In the genomic region with DNA sequence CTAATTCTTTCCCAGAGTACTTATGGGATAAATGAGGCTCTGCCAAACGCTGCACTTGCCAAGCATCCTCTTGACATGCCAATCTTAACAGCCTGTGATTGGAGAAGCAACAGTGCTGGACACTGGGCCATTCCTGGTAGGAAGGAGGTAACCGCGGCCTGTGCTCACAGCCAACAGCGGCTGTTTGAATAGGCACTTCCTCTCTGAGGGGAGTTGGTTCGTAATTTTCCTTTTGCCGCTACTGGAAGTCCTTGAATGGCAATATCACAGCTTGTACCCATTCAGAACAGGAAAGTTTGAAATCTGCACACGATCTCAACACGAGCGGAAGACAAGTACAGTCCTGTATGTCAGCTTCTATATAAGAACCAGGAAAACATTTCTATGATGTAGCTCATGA, we compare ENCODE assay signal across 9 mouse cellular contexts.
DNase-seq lines count a peak whose midpoint lies in the region; ATAC-seq and TF ChIP-seq lines count a peak whose summit lies in the region.
"Had no signal": no experiment of that assay in that cellular context is flagged by ENCODE, and none has a peak within 500 bp of the region (broad histone marks: within the 10 kb centered on the region; RNA-seq: fewer than 3 reads in every experiment).

No protein-coding gene starts in this region.

- no peaks in the 10 kb centered on the region for H3K9me3 ChIP-seq in hindbrain, postnatal 0 days (ENCODE audit: low read length)
- H3K9me3 ChIP-seq in hindbrain, embryonic 11.5 days (ENCODE audit: control insufficient read depth, low read length): no peaks in the 10 kb centered on the region
- H3K9me3 ChIP-seq in heart, embryonic 10.5 days: no peaks in the 10 kb centered on the region
- H3K9me3 ChIP-seq in lung, embryonic 14.5 days (ENCODE audit: low read depth, low read length): no peaks in the 10 kb centered on the region

- no peak overlapping the region for H3K4me3 ChIP-seq in hindbrain, postnatal 0 days (ENCODE audit: low read length)
- H3K4me3 ChIP-seq in hindbrain, embryonic 11.5 days (ENCODE audit: low read depth, low read length): no peak overlapping the region
- H3K4me3 ChIP-seq in brown adipose tissue, adult 24 weeks (ENCODE audit: insufficient read depth, low read depth, low read length): no peak overlapping the region
- H3K4me3 ChIP-seq in heart, embryonic 10.5 days: no peak overlapping the region
- no peak overlapping the region for H3K4me3 ChIP-seq in lung, embryonic 14.5 days (ENCODE audit: low read depth, low read length)

- no peaks in the 10 kb centered on the region for H3K4me1 ChIP-seq in hindbrain, postnatal 0 days (ENCODE audit: insufficient read depth, low read length)
- H3K4me1 ChIP-seq in hindbrain, embryonic 11.5 days (replicated peaks; ENCODE audit: control insufficient read depth, insufficient read depth, low read length): no peaks in the 10 kb centered on the region
- peaks cover 9% of the 10 kb centered on the region; the same call in 1 of the 2 replicates for H3K4me1 ChIP-seq in brown adipose tissue, adult 24 weeks (ENCODE audit: control insufficient read depth, insufficient read depth, insufficient read length, low read length)
- H3K4me1 ChIP-seq in heart, embryonic 10.5 days: peaks cover 33% of the 10 kb centered on the region
- peaks cover 11% of the 10 kb centered on the region; the same call in 1 of the 2 replicates for H3K4me1 ChIP-seq in lung, embryonic 14.5 days (ENCODE audit: insufficient read depth)

- H3K27ac ChIP-seq in hindbrain, postnatal 0 days: no peak overlapping the region
- no peak overlapping the region for H3K27ac ChIP-seq in hindbrain, embryonic 11.5 days (ENCODE audit: low read depth, low read length)
- H3K27ac ChIP-seq in brown adipose tissue, adult 24 weeks (replicated peaks; ENCODE audit: low read depth, low read length): peak overlapping the region; percentile 84
- H3K27ac ChIP-seq in heart, embryonic 10.5 days: peak overlapping the region; percentile 1; the same call in 1 of the 2 replicates
- peak overlapping the region; percentile 69 for H3K27ac ChIP-seq in lung, embryonic 14.5 days (ENCODE audit: low read depth)

- no peaks in the 10 kb centered on the region for H3K27me3 ChIP-seq in hindbrain, postnatal 0 days (ENCODE audit: insufficient read depth, low read length)
- H3K27me3 ChIP-seq in hindbrain, embryonic 11.5 days (ENCODE audit: control insufficient read depth, insufficient read depth, low read length): no peaks in the 10 kb centered on the region
- H3K27me3 ChIP-seq in heart, embryonic 10.5 days (ENCODE audit: insufficient read depth, poor library complexity, severe bottlenecking): no peaks in the 10 kb centered on the region
- H3K27me3 ChIP-seq in lung, embryonic 14.5 days (ENCODE audit: insufficient read depth, low read length): no peaks in the 10 kb centered on the region

- ATAC-seq in hindbrain, postnatal 0 days: no peak
- no peak for ATAC-seq in hindbrain, embryonic 11.5 days (ENCODE audit: low FRiP score)
- ATAC-seq in lung, embryonic 14.5 days (ENCODE audit: insufficient read depth): no peak
- no peak for ATAC-seq in monocyte, adult 5-6 weeks (replicated peaks; ENCODE audit: insufficient number of reproducible peaks, low FRiP score, low TSS enrichment, poor library complexity, severe bottlenecking)
- ATAC-seq: hindbrain, embryonic 16.5 days had no signal

- no peak overlapping the region for H3K9ac ChIP-seq in hindbrain, postnatal 0 days (replicated peaks; ENCODE audit: low read length)
- no peak overlapping the region for H3K9ac ChIP-seq in hindbrain, embryonic 11.5 days (ENCODE audit: low read depth, low read length)
- H3K9ac ChIP-seq in lung, embryonic 14.5 days: no peak overlapping the region

- WGBS in hindbrain, postnatal 0 days: 64% methylated on average over 9 of the region's 9 CpGs
- WGBS in hindbrain, embryonic 11.5 days: 85% methylated on average over 9 of the region's 9 CpGs
- 55% methylated on average over 9 of the region's 9 CpGs for WGBS in heart, embryonic 10.5 days
- WGBS in lung, embryonic 14.5 days: 63% methylated on average over 9 of the region's 9 CpGs

- TF ChIP-seq CTCF in hindbrain, postnatal 0 days (IDR thresholded peaks at IDR 0.05; ENCODE audit: low read depth): no peak
- no peak for TF ChIP-seq CTCF in lung, embryonic 14.5 days (IDR thresholded peaks at IDR 0.05; ENCODE audit: low read depth)

- peak; percentile 34 for DNase-seq in hindbrain, postnatal 0 days (ENCODE audit: low spot score)
- DNase-seq in hindbrain, embryonic 11.5 days (ENCODE audit: low spot score): no peak
- DNase-seq in heart, embryonic 10.5 days (ENCODE audit: low spot score): no peak
- DNase-seq in lung, embryonic 14.5 days: peak; percentile 52
- no peak for DNase-seq in spleen, adult 18-20 months
- DNase-seq: right cerebral cortex, adult 18-20 months had no signal

- no peak overlapping the region for H3K4me2 ChIP-seq in hindbrain, postnatal 0 days (ENCODE audit: low read depth, low read length)
- no peak overlapping the region for H3K4me2 ChIP-seq in hindbrain, embryonic 11.5 days (replicated peaks; ENCODE audit: low read depth, low read length)
- H3K4me2 ChIP-seq in lung, embryonic 14.5 days: no peak overlapping the region

- no peaks in the 10 kb centered on the region for H3K36me3 ChIP-seq in hindbrain, postnatal 0 days (ENCODE audit: insufficient read depth, low read length)
- H3K36me3 ChIP-seq in hindbrain, embryonic 11.5 days (ENCODE audit: control insufficient read depth, insufficient read depth, low read length): no peaks in the 10 kb centered on the region
- H3K36me3 ChIP-seq in heart, embryonic 10.5 days: no peaks in the 10 kb centered on the region
- H3K36me3 ChIP-seq in lung, embryonic 14.5 days (ENCODE audit: insufficient read depth): no peaks in the 10 kb centered on the region

Comparison
In these comparisons a context has a peak if more than half of its experiments do, and no peak if none do; other contexts are left out.
1. DNase-seq: peak in hindbrain, postnatal 0 days (single experiment) and lung, embryonic 14.5 days (single experiment); none in hindbrain, embryonic 11.5 days (single experiment), heart, embryonic 10.5 days (single experiment) and spleen, adult 18-20 months (0 of 2).
2. H3K27ac ChIP-seq: peak in brown adipose tissue, adult 24 weeks (single experiment), heart, embryonic 10.5 days (single experiment) and lung, embryonic 14.5 days (single experiment); none in hindbrain, postnatal 0 days (single experiment) and hindbrain, embryonic 11.5 days (single experiment).